Mouse (Mus musculus) lung, postnatal 0 days (tissue): ENCODE results near the gene Gm10134.

Experiments
- CTCF ChIP-seq: IDR thresholded peaks from 2 replicates; pipeline ENCODE4 v1.5.1; 2016; ENCODE audit warnings: antibody characterized with exemption, mild to moderate bottlenecking
- EP300 ChIP-seq: IDR thresholded peaks from 2 replicates; pipeline ENCODE4 v1.6.1; 2016; ENCODE audit warnings: antibody characterized with exemption, mild to moderate bottlenecking, control low read depth

- no peak for TF ChIP-seq CTCF
- no peak for TF ChIP-seq EP300
Observed at GRCm38 (mm10) chr2:28533901-28534435, 28.1 kb downstream of the Gm10134 start.
